Mouse (Mus musculus): ENCODE results near the gene Tmco3. TPM values are rescaled to one million over a fixed set of nuclear protein-coding genes. Genes with fewer than 3 reads are reported as not detected.

The Tmco3 gene
- polyA plus RNA-seq, 1 experiment from 2014 or later, result 41.0 TPM

DNA sequence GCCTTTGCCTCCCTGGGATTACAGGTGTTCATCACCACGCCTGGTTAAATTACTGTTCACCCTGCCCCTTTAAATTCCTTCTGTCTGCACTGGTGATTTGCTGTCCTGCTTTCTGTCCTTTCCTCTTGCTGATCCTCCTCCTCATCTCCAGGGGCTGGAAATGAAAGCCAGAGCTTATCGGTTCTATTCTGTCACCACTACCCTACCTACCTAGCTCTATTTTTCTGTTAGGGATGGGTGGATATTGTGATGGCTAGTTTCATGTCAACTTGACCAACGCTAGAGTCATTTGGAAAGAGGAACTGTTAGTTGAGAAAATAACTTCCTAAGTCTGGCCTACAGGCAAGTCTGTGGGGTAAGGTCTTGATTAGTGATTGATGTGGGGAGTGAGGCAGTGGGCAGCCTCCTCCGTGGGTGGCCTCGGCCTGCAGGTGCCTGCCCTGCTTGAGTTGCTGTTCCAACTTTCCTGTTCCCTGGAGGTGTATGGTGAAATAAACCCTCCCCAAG, 11.0 kb upstream of the Tmco3 start:
- no peak for ATAC-seq (ENCODE audit: borderline replicate concordance, extremely low read depth, low FRiP score, low TSS enrichment)
- no peak overlapping the region for H3K27ac ChIP-seq

DNA sequence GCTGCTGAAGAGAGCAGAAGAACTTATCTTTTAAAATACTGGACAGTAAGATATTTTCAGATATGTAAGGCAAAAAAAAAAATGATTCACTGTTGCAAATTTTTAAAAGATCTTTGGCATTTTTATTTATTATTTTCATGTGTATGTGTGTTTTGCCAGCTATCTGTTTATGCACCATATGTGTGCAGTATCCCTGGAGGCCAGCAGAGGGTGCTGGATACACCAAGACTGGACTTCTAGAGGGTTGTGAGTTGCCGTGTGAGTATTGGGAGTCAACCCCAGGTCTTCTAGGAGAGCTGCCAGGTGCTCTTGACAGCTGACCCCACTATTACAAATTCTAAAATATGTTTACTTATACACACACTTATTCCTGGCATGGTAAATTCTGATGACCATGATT, 4.8 kb upstream of the Tmco3 start:
- ATAC-seq (ENCODE audit: borderline replicate concordance, extremely low read depth, low FRiP score, low TSS enrichment), result no peak
- Histone ChIP-seq H3K4me2 (no peak overlapping the region), H3K4me3 (no peak overlapping the region), H3K27ac (no peak overlapping the region), H3K36me3 (no peaks in the 10 kb centered on the region), H3K9me3 (no peaks in the 10 kb centered on the region), H3K9ac (no peak overlapping the region), H3K27me3 (no peaks in the 10 kb centered on the region), H3K4me1 (peaks cover 9% of the 10 kb centered on the region)
- 70% methylated on average over 1 of the region's 1 CpGs for WGBS

More for the DNA sequence above, 11.0 kb upstream of the Tmco3 start:
- H3K4me2 ChIP-seq, result no peak overlapping the region
- 74% methylated on average over 5 of the region's 5 CpGs for WGBS
- no peaks in the 10 kb centered on the region for H3K9me3 ChIP-seq
- no peak overlapping the region for H3K9ac ChIP-seq
- no peaks in the 10 kb centered on the region for H3K4me1 ChIP-seq
- peaks cover 3% of the 10 kb centered on the region; the same call in 1 of the 2 replicates for H3K36me3 ChIP-seq
- H3K4me3 ChIP-seq, result no peak overlapping the region
- no peaks in the 10 kb centered on the region for H3K27me3 ChIP-seq

DNA sequence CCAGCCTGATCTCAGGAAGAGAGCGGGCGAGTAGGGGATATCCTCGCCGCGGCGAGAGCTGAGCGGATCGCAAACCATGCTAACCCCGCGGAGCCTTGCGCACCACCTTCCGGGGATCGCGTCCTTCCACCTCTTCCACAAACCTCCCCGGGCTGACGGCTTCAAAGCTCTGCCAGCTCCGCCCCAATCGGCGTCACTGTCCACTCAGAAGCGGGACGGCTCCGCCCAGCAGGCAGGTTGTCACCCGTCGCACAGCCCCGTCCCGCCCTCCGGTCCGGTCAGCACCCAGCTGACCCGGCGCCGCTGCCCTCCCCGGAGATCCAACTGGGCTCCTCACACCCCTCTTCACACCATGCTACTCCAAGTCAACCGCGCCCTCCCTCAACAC, 692 bp upstream of the Tmco3 start:
- under 1% methylated on average over 34 of the region's 34 CpGs for WGBS
- peak; percentile 78 for ATAC-seq (ENCODE audit: borderline replicate concordance, extremely low read depth, low FRiP score, low TSS enrichment)
- no peaks in the 10 kb centered on the region for H3K27me3 ChIP-seq

DNA sequence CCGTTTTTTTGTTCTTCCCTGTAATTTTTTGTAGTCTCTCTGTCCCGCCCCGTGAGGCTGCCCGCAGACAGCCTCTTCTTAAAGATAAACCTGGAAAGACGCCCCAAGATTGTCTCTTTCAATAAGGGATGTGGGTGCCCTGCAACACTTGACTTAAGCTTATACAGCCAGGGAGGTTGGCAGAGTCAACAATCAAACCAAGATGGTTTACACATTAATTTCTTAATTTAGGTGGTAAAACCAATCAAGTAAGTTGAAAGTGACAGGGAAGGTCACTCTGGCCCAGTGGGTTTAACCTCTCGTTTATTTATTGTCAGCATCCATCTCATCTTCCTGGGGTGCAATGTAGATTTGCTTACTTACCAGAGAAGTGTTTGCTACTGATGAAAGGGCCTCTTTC, 656 bp downstream of the Tmco3 start:
- Histone ChIP-seq H3K27me3 (no peaks in the 10 kb centered on the region), H3K27ac (0 out of 2 replicates have a peak overlapping the region, but pooled peaks have one; percentile 96), H3K4me3 (peak overlapping the region; percentile 71), H3K9ac (peak overlapping the region; percentile 67), H3K4me1 (peaks cover 18% of the 10 kb centered on the region), H3K4me2 (peak overlapping the region; percentile 82), H3K36me3 (peaks cover 8% of the 10 kb centered on the region), H3K9me3 (no peaks in the 10 kb centered on the region)
- ATAC-seq (ENCODE audit: borderline replicate concordance, extremely low read depth, low FRiP score, low TSS enrichment), result no peak
- 1% methylated on average over 6 of the region's 6 CpGs for WGBS

More for the DNA sequence above, 692 bp upstream of the Tmco3 start:
- Histone ChIP-seq H3K4me2 (peak overlapping the region; percentile 82), H3K4me3 (peak overlapping the region; percentile 71), H3K27ac (peak overlapping the region; percentile 96), H3K36me3 (no peaks in the 10 kb centered on the region), H3K4me1 (peaks cover 18% of the 10 kb centered on the region), H3K9me3 (no peaks in the 10 kb centered on the region), H3K9ac (peak overlapping the region; percentile 67)

DNA sequence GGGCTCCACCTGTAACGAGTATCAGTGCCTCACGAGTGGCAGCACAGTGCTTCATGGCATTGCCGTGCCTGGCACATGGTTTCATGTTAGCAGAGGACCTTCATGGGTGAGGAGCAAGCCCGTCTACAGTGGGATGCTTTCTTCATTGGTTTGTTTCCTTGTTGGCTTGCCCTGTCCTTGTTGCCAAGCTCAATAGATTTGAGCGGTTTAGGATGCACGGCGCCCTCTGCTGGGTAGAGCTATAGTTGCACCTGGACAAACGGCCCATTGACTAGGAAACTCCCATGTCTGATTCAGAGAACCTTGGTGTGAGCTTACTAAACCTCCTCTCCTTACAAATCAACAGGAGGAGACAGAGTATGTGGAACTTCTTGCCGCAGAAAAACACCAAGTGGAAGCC, 4.4 kb downstream of the Tmco3 start:
- no peak overlapping the region for H3K4me2 ChIP-seq
- H3K4me1 ChIP-seq, result 0 out of 2 replicates have a peak, but pooled peaks cover 10% of the 10 kb centered on the region
- ATAC-seq (ENCODE audit: borderline replicate concordance, extremely low read depth, low FRiP score, low TSS enrichment), result no peak
- 28% methylated on average over 9 of the region's 9 CpGs for WGBS
- H3K27me3 ChIP-seq, result no peaks in the 10 kb centered on the region
- peaks cover 42% of the 10 kb centered on the region for H3K36me3 ChIP-seq
- H3K9ac ChIP-seq, result no peak overlapping the region
- no peak overlapping the region for H3K4me3 ChIP-seq
- no peaks in the 10 kb centered on the region for H3K9me3 ChIP-seq
- H3K27ac ChIP-seq, result no peak overlapping the region

DNA sequence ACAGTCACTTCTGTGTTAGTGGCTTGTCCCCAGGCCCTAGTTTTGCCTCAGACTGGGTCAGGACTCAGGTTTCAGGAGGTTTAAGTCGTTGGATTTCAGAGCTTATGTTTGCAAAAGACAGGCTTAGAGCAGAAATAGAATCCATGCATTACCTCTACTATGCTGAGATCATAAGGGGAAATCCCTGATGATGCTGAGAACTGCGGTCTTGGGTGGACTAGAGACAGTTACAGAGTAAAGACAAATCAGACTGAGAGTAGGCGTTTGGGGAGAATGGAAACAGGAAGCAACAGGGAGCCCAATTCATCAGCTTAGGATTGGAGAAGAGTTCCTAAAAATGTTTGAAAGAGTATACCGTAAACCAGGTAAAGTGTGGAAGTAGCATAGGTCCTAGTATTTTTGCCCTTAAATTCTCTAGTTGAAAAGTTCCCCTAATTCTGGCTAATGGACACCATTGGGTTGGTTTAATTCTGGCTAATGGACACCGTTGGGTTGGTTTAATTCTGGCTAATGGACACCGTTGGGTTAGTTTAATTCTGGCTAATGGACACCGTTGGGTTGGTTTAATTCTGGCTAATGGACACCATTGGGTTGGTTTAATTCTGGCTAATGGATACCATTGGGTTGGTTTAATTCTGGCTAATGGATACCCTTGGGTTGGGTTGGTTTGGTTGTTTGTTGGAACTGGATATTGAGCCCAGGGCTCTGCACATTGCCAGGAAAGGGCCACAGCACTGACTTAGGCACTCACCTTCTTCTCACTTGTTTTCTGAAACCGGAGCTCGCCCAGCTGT, 5.9 kb downstream of the Tmco3 start:
- H3K27me3 ChIP-seq, result no peaks in the 10 kb centered on the region
- H3K4me3 ChIP-seq, result no peak overlapping the region
- 0 out of 2 replicates have a peak, but pooled peaks cover 5% of the 10 kb centered on the region for H3K4me1 ChIP-seq
- H3K9me3 ChIP-seq, result no peaks in the 10 kb centered on the region
- H3K27ac ChIP-seq, result no peak overlapping the region
- WGBS, result 92% methylated on average over 9 of the region's 9 CpGs
- H3K36me3 ChIP-seq, result peaks cover 44% of the 10 kb centered on the region
- H3K4me2 ChIP-seq, result no peak overlapping the region
- H3K9ac ChIP-seq, result no peak overlapping the region
- no peak for ATAC-seq (ENCODE audit: borderline replicate concordance, extremely low read depth, low FRiP score, low TSS enrichment)

DNA sequence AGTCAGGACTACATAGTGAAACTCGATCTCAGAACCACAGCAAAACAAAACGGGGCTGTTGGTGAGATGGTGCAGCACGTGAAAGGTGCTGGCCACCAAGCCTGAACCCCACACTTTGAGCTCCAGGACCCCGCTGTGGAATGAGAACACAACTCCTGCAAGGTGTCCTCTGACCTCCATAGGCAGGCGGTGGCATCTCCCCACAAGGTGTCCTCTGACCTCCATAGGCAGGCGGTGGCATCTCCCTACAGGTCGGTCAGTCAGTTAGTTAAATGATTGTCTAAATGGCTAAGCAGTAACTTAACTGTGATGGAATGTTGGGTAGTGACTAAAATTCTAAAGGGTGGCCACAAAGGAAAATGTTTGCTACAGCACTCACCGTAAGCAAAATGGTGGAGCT, 11.6 kb downstream of the Tmco3 start:
- no peak for ATAC-seq (ENCODE audit: borderline replicate concordance, extremely low read depth, low FRiP score, low TSS enrichment)
- Histone ChIP-seq H3K4me1 (no peaks in the 10 kb centered on the region), H3K27ac (no peak overlapping the region), H3K9me3 (no peaks in the 10 kb centered on the region), H3K9ac (no peak overlapping the region), H3K27me3 (no peaks in the 10 kb centered on the region), H3K4me2 (no peak overlapping the region), H3K36me3 (peaks cover 61% of the 10 kb centered on the region), H3K4me3 (no peak overlapping the region)
- 95% methylated on average over 8 of the region's 8 CpGs for WGBS

DNA sequence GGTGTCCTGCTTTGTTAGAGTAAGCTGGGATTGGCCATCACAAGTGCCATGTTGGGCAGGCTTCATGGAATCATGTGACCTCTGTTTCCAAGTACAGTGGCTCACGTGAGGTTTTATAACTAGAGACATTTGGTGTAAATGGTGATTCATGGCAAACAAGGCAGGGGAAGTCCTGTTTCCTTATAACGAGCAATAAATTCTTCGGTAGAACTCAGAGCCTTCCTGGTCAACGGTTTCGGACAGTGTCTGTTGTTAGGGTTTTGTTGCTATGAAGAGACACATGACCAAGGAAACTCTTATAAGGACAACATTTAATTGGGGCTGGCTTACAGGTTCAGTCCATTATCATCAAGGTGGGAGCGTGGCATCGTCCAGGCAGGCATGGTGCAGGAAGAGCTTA, 13.0 kb downstream of the Tmco3 start:
- no peaks in the 10 kb centered on the region for H3K4me1 ChIP-seq
- no peak for ATAC-seq (ENCODE audit: borderline replicate concordance, extremely low read depth, low FRiP score, low TSS enrichment)
- H3K9me3 ChIP-seq, result no peaks in the 10 kb centered on the region
- 94% methylated on average over 7 of the region's 7 CpGs for WGBS
- no peak overlapping the region for H3K27ac ChIP-seq
- H3K4me2 ChIP-seq, result no peak overlapping the region
- no peak overlapping the region for H3K4me3 ChIP-seq
- no peak overlapping the region for H3K9ac ChIP-seq
- peaks cover 60% of the 10 kb centered on the region for H3K36me3 ChIP-seq
- H3K27me3 ChIP-seq, result no peaks in the 10 kb centered on the region

DNA sequence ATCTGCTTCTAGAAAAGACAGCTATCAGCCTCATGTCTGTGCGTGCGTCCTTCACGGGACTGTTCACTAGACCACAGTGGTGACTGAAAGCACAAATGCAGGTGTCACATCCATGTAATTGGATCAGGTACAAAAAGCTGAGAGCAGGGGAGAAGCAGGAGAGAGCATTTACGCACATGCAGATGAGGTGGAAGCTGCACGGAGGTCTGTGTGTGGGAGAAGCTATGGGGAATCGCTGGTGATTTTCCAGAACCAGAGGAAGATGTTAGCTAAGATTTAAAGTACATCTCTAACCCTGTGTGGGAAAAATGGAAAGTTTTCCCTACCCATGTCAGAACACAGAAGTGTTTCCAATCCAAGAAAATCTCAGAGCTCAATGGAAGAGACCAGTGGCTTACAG, 17.5 kb downstream of the Tmco3 start:
- H3K27me3 ChIP-seq, result no peaks in the 10 kb centered on the region
- no peak overlapping the region for H3K9ac ChIP-seq
- no peak for ATAC-seq (ENCODE audit: borderline replicate concordance, extremely low read depth, low FRiP score, low TSS enrichment)
- H3K9me3 ChIP-seq, result no peaks in the 10 kb centered on the region
- H3K27ac ChIP-seq, result no peak overlapping the region
- H3K36me3 ChIP-seq, result peaks cover 43% of the 10 kb centered on the region
- no peaks in the 10 kb centered on the region for H3K4me1 ChIP-seq
- no peak overlapping the region for H3K4me3 ChIP-seq
- no peak overlapping the region for H3K4me2 ChIP-seq
- WGBS, result 90% methylated on average over 6 of the region's 6 CpGs

DNA sequence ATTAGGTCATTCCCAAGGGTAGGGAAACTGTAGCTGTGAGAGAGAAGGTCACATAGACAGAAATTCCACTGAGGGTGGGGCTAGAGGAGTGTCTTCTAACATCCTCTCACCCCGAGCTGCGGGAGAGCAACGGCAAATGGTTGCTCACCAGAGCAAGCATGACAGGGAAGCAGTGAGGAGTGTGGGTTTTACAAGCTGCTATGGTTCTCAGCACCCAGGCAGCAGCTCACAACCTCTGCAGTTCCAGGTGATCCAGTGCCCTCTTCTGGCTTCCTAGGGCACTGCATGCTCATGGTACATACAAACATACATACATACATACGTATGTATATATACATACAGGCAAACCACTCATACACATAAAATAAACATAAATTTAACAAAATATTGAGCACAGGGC, 17.9 kb downstream of the Tmco3 start:
- Histone ChIP-seq H3K9ac (no peak overlapping the region), H3K4me1 (no peaks in the 10 kb centered on the region), H3K9me3 (no peaks in the 10 kb centered on the region), H3K27me3 (no peaks in the 10 kb centered on the region), H3K36me3 (peaks cover 44% of the 10 kb centered on the region), H3K4me3 (no peak overlapping the region), H3K4me2 (no peak overlapping the region), H3K27ac (no peak overlapping the region)
- no peak for ATAC-seq (ENCODE audit: borderline replicate concordance, extremely low read depth, low FRiP score, low TSS enrichment)
- WGBS, result 92% methylated on average over 4 of the region's 4 CpGs

DNA sequence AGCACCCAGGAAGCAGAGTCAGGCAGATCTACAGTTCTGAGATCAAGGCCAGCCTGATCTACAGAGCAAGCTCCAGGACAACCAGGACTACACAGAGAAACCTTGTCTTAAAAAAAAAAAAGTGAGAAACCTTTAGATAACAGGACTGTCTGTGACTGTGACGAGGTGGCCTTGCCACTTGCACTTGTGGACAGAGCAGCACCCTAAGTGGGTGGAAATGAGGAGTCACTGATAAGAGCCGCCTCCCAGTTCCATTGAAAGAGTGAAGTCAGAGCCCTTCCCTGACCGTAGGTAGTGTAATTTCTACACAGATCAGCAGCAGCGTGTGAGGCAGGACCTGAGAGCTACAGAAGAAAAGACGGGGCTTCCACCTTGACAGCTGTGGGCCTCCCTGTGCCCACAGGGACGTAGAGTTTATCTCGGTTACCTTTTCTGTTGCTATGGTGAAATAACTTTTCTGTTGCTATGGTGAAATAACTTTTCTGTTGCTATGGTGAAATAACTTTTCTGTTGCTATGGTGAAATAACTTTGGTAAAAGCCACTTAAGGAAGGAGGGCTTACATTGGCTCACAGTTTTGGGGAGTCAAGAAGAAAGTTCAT, 18.4 kb downstream of the Tmco3 start:
- Histone ChIP-seq H3K9me3 (no peaks in the 10 kb centered on the region), H3K4me1 (no peaks in the 10 kb centered on the region), H3K4me2 (no peak overlapping the region), H3K4me3 (no peak overlapping the region), H3K36me3 (peaks cover 39% of the 10 kb centered on the region), H3K27ac (no peak overlapping the region), H3K27me3 (no peaks in the 10 kb centered on the region), H3K9ac (no peak overlapping the region)
- no peak for ATAC-seq (ENCODE audit: borderline replicate concordance, extremely low read depth, low FRiP score, low TSS enrichment)
- 61% methylated on average over 7 of the region's 7 CpGs for WGBS

DNA sequence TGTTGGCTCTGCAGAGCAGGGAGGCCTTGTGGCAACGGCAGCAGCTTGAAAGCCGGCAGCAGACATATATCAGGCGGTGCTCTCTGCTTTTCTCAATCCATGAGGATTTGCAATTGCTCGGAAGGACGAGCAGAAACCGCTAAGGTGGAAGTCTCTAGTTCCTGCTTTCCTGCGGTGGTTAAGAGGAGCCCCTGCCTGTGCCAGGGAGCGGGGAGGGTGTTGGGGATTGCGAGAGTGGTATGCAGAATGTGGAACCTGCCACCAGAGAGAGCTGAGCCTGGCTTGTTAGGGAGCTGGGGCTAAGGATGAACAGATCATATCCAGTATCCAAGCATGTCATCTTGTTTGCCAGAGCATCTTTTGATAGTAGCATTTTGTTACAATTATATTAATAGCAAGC, 18.9 kb downstream of the Tmco3 start:
- Histone ChIP-seq H3K4me1 (no peaks in the 10 kb centered on the region), H3K4me3 (no peak overlapping the region), H3K9ac (no peak overlapping the region), H3K36me3 (peaks cover 38% of the 10 kb centered on the region), H3K4me2 (no peak overlapping the region), H3K9me3 (no peaks in the 10 kb centered on the region), H3K27ac (no peak overlapping the region), H3K27me3 (no peaks in the 10 kb centered on the region)
- no peak for ATAC-seq (ENCODE audit: borderline replicate concordance, extremely low read depth, low FRiP score, low TSS enrichment)
- 74% methylated on average over 9 of the region's 9 CpGs for WGBS

Measured in lung, embryonic 15.5 days (tissue).